Mouse (Mus musculus): ENCODE results near the gene Papln. TPM values are rescaled to one million over a fixed set of nuclear protein-coding genes. Genes with fewer than 3 reads are reported as not detected.

The Papln gene
- polyA plus RNA-seq, 1 experiment, result 11.7 TPM

DNA sequence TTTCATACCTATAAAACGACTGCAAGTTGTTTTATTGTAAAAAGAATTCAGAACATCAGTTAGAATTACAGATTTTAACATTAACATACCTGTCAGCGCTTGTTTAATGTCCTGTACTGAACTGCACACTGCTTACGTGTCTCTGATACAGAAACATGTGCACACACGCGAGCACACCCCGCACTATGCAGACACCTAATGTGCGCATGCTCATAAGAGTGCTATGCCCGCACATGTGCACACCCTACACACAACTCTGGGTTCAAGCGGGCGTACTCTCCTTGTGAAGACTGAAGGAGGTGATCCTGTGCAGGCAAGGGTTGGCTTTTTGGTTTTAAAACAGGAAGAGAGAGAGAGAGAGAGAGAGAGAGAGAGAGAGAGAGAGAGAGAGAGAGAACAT, 1.1 kb downstream of the Papln start:
- Histone ChIP-seq H3K36me3 (ENCODE audit: control insufficient read depth, insufficient read depth, low read length) (no peaks in the 10 kb centered on the region), H3K4me3 (ENCODE audit: low read depth, low read length) (no peak overlapping the region), H3K27ac (ENCODE audit: insufficient read depth, low read depth, low read length) (peak overlapping the region; percentile 14; the same call in 1 of the 2 replicates), H3K27me3 (ENCODE audit: control insufficient read depth, insufficient read depth, low read length) (no peaks in the 10 kb centered on the region; the same call in 1 of the 2 replicates), H3K4me1 (ENCODE audit: control insufficient read depth, insufficient read depth, insufficient read length, low read length) (peaks cover 4% of the 10 kb centered on the region)
- WGBS, result 37% methylated on average over 10 of the region's 10 CpGs
- no peak for TF ChIP-seq POLR2A (IDR thresholded peaks at IDR 0.05; ENCODE audit: low read depth, low read length)
- no peak for TF ChIP-seq CTCF (IDR thresholded peaks at IDR 0.05; ENCODE audit: extremely low read depth, insufficient read length, insufficient replicate concordance, low read depth, low read length)

GRCm38 (mm10) chr12:83765965-83766603, 2.6 kb downstream of the Papln start:
- Histone ChIP-seq H3K4me1 (ENCODE audit: control insufficient read depth, insufficient read depth, insufficient read length, low read length) (peaks cover 4% of the 10 kb centered on the region), H3K36me3 (ENCODE audit: control insufficient read depth, insufficient read depth, low read length) (no peaks in the 10 kb centered on the region), H3K4me3 (ENCODE audit: low read depth, low read length) (no peak overlapping the region), H3K27ac (ENCODE audit: insufficient read depth, low read depth, low read length) (no peak overlapping the region), H3K27me3 (ENCODE audit: control insufficient read depth, insufficient read depth, low read length) (no peaks in the 10 kb centered on the region; the same call in 1 of the 2 replicates)
- 92% methylated on average over 13 of the region's 13 CpGs for WGBS
- TF ChIP-seq POLR2A (IDR thresholded peaks at IDR 0.05; ENCODE audit: low read depth, low read length), result no peak

DNA sequence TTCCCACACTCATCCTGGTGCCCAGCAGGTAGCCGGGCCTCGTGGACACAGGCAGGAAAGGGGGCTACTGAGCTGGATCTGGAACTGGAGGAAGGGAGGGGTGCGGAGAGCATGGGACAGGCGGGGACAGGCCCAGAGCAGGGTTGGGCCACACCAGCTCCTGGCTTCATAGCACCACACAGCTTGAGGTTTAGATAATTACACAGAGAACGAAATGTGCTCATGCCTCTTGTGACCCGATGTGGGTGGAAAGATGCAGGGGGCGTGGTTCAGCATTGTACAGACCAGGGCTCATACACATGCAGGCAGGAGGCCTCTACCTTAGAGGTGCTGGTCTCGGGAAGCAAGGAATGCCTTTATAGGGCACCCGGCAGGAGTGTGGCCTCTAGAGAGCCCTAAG, 4.4 kb downstream of the Papln start:
- Histone ChIP-seq H3K27ac (ENCODE audit: insufficient read depth, low read depth, low read length) (no peak overlapping the region), H3K4me1 (ENCODE audit: control insufficient read depth, insufficient read depth, insufficient read length, low read length) (peaks cover 2% of the 10 kb centered on the region), H3K4me3 (ENCODE audit: low read depth, low read length) (no peak overlapping the region), H3K27me3 (ENCODE audit: control insufficient read depth, insufficient read depth, low read length) (no peaks in the 10 kb centered on the region; the same call in 1 of the 2 replicates), H3K36me3 (ENCODE audit: control insufficient read depth, insufficient read depth, low read length) (no peaks in the 10 kb centered on the region)
- 77% methylated on average over 9 of the region's 9 CpGs for WGBS
- TF ChIP-seq POLR2A (IDR thresholded peaks at IDR 0.05; ENCODE audit: low read depth, low read length) (no peak), CTCF (IDR thresholded peaks at IDR 0.05; ENCODE audit: extremely low read depth, insufficient read length, insufficient replicate concordance, low read depth, low read length) (no peak)

- WGBS, result 73% methylated on average over 14 of the region's 14 CpGs
- TF ChIP-seq POLR2A (IDR thresholded peaks at IDR 0.05; ENCODE audit: low read depth, low read length) (no peak), CTCF (IDR thresholded peaks at IDR 0.05; ENCODE audit: extremely low read depth, insufficient read length, insufficient replicate concordance, low read depth, low read length) (no peak)
- Histone ChIP-seq H3K36me3 (ENCODE audit: control insufficient read depth, insufficient read depth, low read length) (no peaks in the 10 kb centered on the region), H3K4me1 (ENCODE audit: control insufficient read depth, insufficient read depth, insufficient read length, low read length) (peaks cover under 1% of the 10 kb centered on the region; the same call in 1 of the 2 replicates), H3K27ac (ENCODE audit: insufficient read depth, low read depth, low read length) (no peak overlapping the region), H3K27me3 (ENCODE audit: control insufficient read depth, insufficient read depth, low read length) (no peaks in the 10 kb centered on the region; the same call in 1 of the 2 replicates), H3K4me3 (ENCODE audit: low read depth, low read length) (no peak overlapping the region)
Measured at GRCm38 (mm10) chr12:83768235-83768899, 4.9 kb downstream of the Papln start.

DNA sequence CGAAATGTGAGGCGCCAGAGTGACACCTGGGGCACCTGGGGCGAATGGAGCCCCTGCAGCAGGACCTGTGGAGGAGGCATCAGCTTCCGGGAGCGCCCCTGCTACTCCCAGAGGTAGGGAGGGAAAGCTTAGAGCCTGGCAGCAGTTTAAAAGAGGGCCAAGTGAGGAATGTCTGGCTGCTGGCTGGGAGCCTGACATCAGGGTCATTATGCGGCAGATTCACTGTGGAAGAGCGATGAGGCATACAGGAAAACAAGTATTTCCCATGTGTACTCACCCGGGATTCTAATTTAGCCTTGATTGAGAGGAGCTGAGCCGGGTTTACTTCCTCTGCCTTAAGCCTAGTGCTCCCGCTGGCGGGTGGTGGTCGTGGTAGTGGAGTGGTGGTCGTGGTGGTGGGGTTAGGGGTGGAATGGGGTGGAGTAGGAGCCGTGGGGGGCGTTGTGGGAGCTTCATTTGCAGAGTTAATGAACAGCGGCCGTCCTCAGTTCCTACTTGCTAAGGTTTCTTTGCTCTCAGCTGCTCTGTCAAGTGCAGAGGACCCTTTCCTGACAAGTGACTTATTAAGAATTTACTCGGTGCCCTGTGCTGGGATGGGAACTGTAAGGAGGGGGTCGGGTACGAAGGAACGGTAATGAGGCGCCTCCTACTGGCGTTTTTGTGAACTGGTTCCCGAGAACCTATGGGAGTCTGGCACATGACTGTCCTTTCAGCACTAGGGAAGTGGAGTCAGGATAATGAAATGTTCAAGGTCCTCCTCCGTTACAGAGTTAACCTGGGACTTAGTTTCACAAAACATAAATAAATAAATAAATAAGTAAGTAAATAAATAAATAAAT, 7.2 kb downstream of the Papln start:
- H3K36me3 ChIP-seq (ENCODE audit: control insufficient read depth, insufficient read depth, low read length), result no peaks in the 10 kb centered on the region
- WGBS, result 32% methylated on average over 25 of the region's 25 CpGs
- peak; percentile 81; the same call in 1 of the 2 replicates for TF ChIP-seq CTCF (IDR thresholded peaks at IDR 0.05; ENCODE audit: extremely low read depth, insufficient read length, insufficient replicate concordance, low read depth, low read length)
- no peak for TF ChIP-seq POLR2A (IDR thresholded peaks at IDR 0.05; ENCODE audit: low read depth, low read length)
- H3K27ac ChIP-seq (ENCODE audit: insufficient read depth, low read depth, low read length), result no peak overlapping the region
- H3K4me3 ChIP-seq (ENCODE audit: low read depth, low read length), result no peak overlapping the region
- no peaks in the 10 kb centered on the region for H3K4me1 ChIP-seq (ENCODE audit: control insufficient read depth, insufficient read depth, insufficient read length, low read length)
- no peaks in the 10 kb centered on the region for H3K27me3 ChIP-seq (ENCODE audit: control insufficient read depth, insufficient read depth, low read length)

DNA sequence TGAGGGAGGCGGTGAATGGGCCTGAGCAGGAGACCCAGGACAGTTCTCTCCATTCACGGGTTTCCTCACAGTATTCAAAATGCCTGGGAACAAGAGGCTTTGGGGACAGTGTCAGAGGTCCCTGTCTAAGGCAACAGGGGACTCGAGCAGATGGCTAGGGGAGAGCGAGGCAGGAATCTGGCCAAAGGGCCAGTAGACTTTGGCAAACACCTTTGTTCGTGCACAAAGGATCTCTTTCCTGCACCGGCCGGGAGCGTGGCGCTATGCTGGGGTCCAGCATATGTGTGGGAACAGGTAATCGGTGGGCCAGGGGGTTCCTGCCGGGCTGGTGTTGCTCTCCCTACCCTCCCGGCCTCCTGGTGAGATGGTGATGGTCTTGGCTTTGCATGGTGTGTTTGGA, 12.2 kb downstream of the Papln start:
- 87% methylated on average over 12 of the region's 12 CpGs for WGBS
- H3K27me3 ChIP-seq (ENCODE audit: control insufficient read depth, insufficient read depth, low read length), result no peaks in the 10 kb centered on the region
- no peaks in the 10 kb centered on the region for H3K4me1 ChIP-seq (ENCODE audit: control insufficient read depth, insufficient read depth, insufficient read length, low read length)
- H3K36me3 ChIP-seq (ENCODE audit: control insufficient read depth, insufficient read depth, low read length), result no peaks in the 10 kb centered on the region
- no peak for TF ChIP-seq POLR2A (IDR thresholded peaks at IDR 0.05; ENCODE audit: low read depth, low read length)
- no peak for TF ChIP-seq CTCF (IDR thresholded peaks at IDR 0.05; ENCODE audit: extremely low read depth, insufficient read length, insufficient replicate concordance, low read depth, low read length)
- H3K4me3 ChIP-seq (ENCODE audit: low read depth, low read length), result no peak overlapping the region
- no peak overlapping the region for H3K27ac ChIP-seq (ENCODE audit: insufficient read depth, low read depth, low read length)

GRCm38 (mm10) chr12:83776766-83777165, 13.3 kb downstream of the Papln start:
- Histone ChIP-seq H3K36me3 (ENCODE audit: control insufficient read depth, insufficient read depth, low read length) (no peaks in the 10 kb centered on the region), H3K4me3 (ENCODE audit: low read depth, low read length) (no peak overlapping the region), H3K27ac (ENCODE audit: insufficient read depth, low read depth, low read length) (no peak overlapping the region), H3K27me3 (ENCODE audit: control insufficient read depth, insufficient read depth, low read length) (no peaks in the 10 kb centered on the region), H3K4me1 (ENCODE audit: control insufficient read depth, insufficient read depth, insufficient read length, low read length) (no peaks in the 10 kb centered on the region)
- WGBS, result 88% methylated on average over 7 of the region's 7 CpGs
- TF ChIP-seq CTCF (IDR thresholded peaks at IDR 0.05; ENCODE audit: extremely low read depth, insufficient read length, insufficient replicate concordance, low read depth, low read length), result no peak
- TF ChIP-seq POLR2A (IDR thresholded peaks at IDR 0.05; ENCODE audit: low read depth, low read length), result no peak

Data from small intestine, adult 2 months (tissue).